Mouse (Mus musculus) stomach, postnatal 0 days (tissue): ENCODE measurements around the gene Gm10309. TPM values are rescaled to one million over a fixed set of nuclear protein-coding genes. Genes with fewer than 3 reads are reported as not detected.

Source experiments
- ATAC-seq: fragments of 200-750 bp; cut with Nextera tagmentation; 2 replicates; pipeline ENCODE4 v1.8.0; 2017; ENCODE audit not compliant: low FRiP score, low TSS enrichment
- DNase-seq: peaks from one replicate; pipeline ENCODE4 v3.0.0-alpha.2; 2016; ENCODE audit warnings: low spot score
- H3K27ac ChIP-seq: fragments of 300-500 bp; sonication (generic); replicated peaks from 2 replicates; pipeline ENCODE4 v1.5.1; 2014; ENCODE audit warnings: mild to moderate bottlenecking, control low read depth
- H3K27me3 ChIP-seq: fragments of 300-500 bp; sonication (generic); 2 replicates; pipeline ENCODE4 v1.6.1; 2014; ENCODE audit warnings: low read length; ENCODE audit not compliant: control insufficient read depth, insufficient read depth
- H3K36me3 ChIP-seq: fragments of 300-500 bp; sonication (generic); 2 replicates; pipeline ENCODE4 v1.6.1; 2014; ENCODE audit warnings: low read length, mixed read lengths; ENCODE audit not compliant: control insufficient read depth, insufficient read depth
- H3K4me1 ChIP-seq: fragments of 300-500 bp; sonication (generic); replicated peaks from 2 replicates; pipeline ENCODE4 v1.6.1; 2014; ENCODE audit warnings: antibody characterized with exemption; ENCODE audit not compliant: control insufficient read depth, insufficient read depth
- H3K4me2 ChIP-seq: fragments of 300-500 bp; sonication (generic); replicated peaks from 2 replicates; pipeline ENCODE4 v1.6.1; 2014; ENCODE audit warnings: low read depth, mild to moderate bottlenecking, control low read depth, moderate library complexity
- H3K4me3 ChIP-seq: fragments of 300-500 bp; sonication (generic); 2 replicates; pipeline ENCODE4 v1.5.1; 2014; ENCODE audit warnings: low read depth, low read length, control low read depth
- H3K9ac ChIP-seq: fragments of 300-500 bp; sonication (generic); 2 replicates; pipeline ENCODE4 v1.6.1; 2014; ENCODE audit warnings: mild to moderate bottlenecking, low read length, control low read depth, mixed read lengths
- H3K9me3 ChIP-seq: fragments of 300-500 bp; sonication (generic); 2 replicates; pipeline ENCODE4 v1.6.1; 2016; ENCODE audit warnings: low read length; ENCODE audit not compliant: control insufficient read depth
- CTCF ChIP-seq: IDR thresholded peaks from 2 replicates; pipeline ENCODE4 v1.5.1; 2016; ENCODE audit warnings: antibody characterized with exemption, low read depth, mild to moderate bottlenecking, moderate library complexity
- EP300 ChIP-seq: optimal IDR thresholded peaks from 2 replicates; pipeline ENCODE3; 2016; ENCODE audit warnings: antibody characterized with exemption
- WGBS: fragments of 180-500 bp; shearing (Covaris S2); extraction: QIAGEN DNeasy Blood & Tissue Kit; methylation state at CpG from one replicate; pipeline ENCODE4 v1.1.7; 2014; 5-methylcytosine and 5-hydroxymethylcytosine counted together
- polyA plus RNA-seq: library from polyadenylated mRNA; unstranded; fragments of >200 nt; fragmentation: Nextera tagmentation; extraction: Ambion mirVana; gene quantifications from 2 replicates; pipeline ENCODE4 v1.2.1, GENCODE M21; 2015

The Gm10309 gene
- polyA plus RNA-seq, 1 experiment from 2014 or later, result 0.08 TPM

- no peak for DNase-seq
These were observed 37.6 kb downstream of the Gm10309 start for GRCm38 (mm10) chr17:86467291-86467898.

GRCm38 (mm10) chr17:86466871-86467270 lies 38.2 kb downstream of the Gm10309 start:
- TF ChIP-seq CTCF, result no peak
- TF ChIP-seq EP300, result no peak
- DNase-seq (no peak), ATAC-seq (no peak)
- WGBS, result 61% methylated on average over 7 of the region's 7 CpGs
- no peaks in the 10 kb centered on the region for H3K27me3 ChIP-seq
- 0 out of 2 replicates have a peak, but pooled peaks cover 2% of the 10 kb centered on the region for H3K4me1 ChIP-seq
- no peaks in the 10 kb centered on the region for H3K9me3 ChIP-seq
- H3K27ac ChIP-seq, result no peak overlapping the region
- H3K4me2 ChIP-seq, result no peak overlapping the region
- no peak overlapping the region for H3K4me3 ChIP-seq
- H3K9ac ChIP-seq, result no peak overlapping the region
- H3K36me3 ChIP-seq, result no peaks in the 10 kb centered on the region

More at GRCm38 (mm10) chr17:86467291-86467898, 37.6 kb downstream of the Gm10309 start:
- no peak overlapping the region for H3K9ac ChIP-seq
- H3K27ac ChIP-seq, result no peak overlapping the region
- TF ChIP-seq CTCF (no peak), EP300 (no peak)
- H3K27me3 ChIP-seq, result no peaks in the 10 kb centered on the region
- H3K4me2 ChIP-seq, result no peak overlapping the region; the same call in 1 of the 2 replicates
- no peak overlapping the region for H3K4me3 ChIP-seq
- 44% methylated on average over 10 of the region's 10 CpGs for whole genome bisulfite sequencing
- H3K9me3 ChIP-seq, result no peaks in the 10 kb centered on the region
- no peak for ATAC-seq
- 0 out of 2 replicates have a peak, but pooled peaks cover 2% of the 10 kb centered on the region for H3K4me1 ChIP-seq
- H3K36me3 ChIP-seq, result no peaks in the 10 kb centered on the region

- H3K4me3 ChIP-seq, result no peak overlapping the region
- no peaks in the 10 kb centered on the region for H3K27me3 ChIP-seq
- ATAC-seq (no peak), DNase-seq (no peak)
- H3K27ac ChIP-seq, result no peak overlapping the region
- WGBS, result 66% methylated on average over 7 of the region's 7 CpGs
- H3K9me3 ChIP-seq, result no peaks in the 10 kb centered on the region
- H3K4me2 ChIP-seq, result no peak overlapping the region
- H3K36me3 ChIP-seq, result no peaks in the 10 kb centered on the region
- TF ChIP-seq EP300, result no peak
- no peak for TF ChIP-seq CTCF
- H3K9ac ChIP-seq, result no peak overlapping the region
- 0 out of 2 replicates have a peak, but pooled peaks cover 2% of the 10 kb centered on the region for H3K4me1 ChIP-seq
These were observed 38.6 kb downstream of the Gm10309 start for GRCm38 (mm10) chr17:86466412-86466811.

DNA sequence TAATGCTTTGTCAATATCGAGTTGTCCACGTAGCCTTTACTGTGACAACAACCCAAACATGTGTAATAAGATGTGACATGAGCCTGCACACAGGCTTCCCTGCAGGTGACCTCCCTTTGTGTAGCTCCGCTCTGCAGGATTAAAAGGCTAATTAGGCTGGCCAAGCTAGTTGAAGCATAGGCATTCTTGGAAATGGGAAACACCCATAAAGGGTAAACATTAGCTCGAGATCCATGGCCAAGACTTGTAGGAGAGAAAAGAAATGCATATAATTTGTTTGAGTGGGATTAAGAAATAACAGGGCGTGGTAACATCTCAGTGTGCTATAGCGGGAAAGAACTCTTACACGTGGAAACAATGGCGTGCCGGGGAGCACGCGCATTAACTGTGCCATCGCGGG lies 39.2 kb downstream of the Gm10309 start:
- Histone ChIP-seq H3K9ac (no peak overlapping the region), H3K4me2 (no peak overlapping the region), H3K27me3 (no peaks in the 10 kb centered on the region), H3K36me3 (no peaks in the 10 kb centered on the region), H3K4me3 (no peak overlapping the region), H3K9me3 (no peaks in the 10 kb centered on the region), H3K4me1 (0 out of 2 replicates have a peak, but pooled peaks cover 2% of the 10 kb centered on the region), H3K27ac (no peak overlapping the region)
- ATAC-seq, result peak; percentile 78
- TF ChIP-seq CTCF (no peak), EP300 (no peak)
- DNase-seq, result no peak
- 43% methylated on average over 13 of the region's 13 CpGs for WGBS

DNA sequence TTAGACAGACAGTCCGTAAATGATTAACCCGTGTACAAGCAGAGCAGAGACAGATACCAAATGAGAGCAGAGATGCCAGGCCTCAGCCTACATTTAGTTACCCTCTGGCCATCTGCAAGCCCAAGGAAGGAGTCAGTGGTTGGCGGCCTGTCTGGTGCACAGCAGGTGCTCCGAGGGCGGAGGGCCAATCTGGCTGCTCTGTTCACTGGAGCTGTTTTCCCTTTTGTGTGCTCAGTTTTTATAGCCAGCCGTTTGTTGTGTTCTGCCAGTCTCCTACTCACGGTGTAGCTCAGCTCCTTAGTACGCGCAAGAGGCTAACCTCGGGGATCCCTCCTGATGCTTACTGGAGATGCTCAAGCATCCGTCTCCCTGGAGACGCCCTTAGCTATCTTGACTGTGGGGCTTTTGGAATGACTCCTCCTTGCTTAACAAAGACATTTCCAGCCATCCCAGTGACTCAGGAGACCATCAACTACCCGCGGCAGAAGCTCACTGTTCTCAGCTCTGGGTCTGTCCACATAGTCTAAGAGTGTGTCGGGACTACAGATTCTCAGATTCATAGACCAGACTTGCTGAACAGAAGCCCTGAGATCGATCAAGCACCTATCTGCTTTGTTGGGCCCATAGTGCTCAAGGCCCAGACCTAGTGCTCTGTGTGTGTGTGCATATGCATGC lies 40.2 kb downstream of the Gm10309 start:
- Histone ChIP-seq H3K27me3 (no peaks in the 10 kb centered on the region), H3K9ac (no peak overlapping the region), H3K27ac (no peak overlapping the region), H3K4me3 (no peak overlapping the region), H3K4me1 (0 out of 2 replicates have a peak, but pooled peaks cover 2% of the 10 kb centered on the region), H3K36me3 (no peaks in the 10 kb centered on the region), H3K4me2 (no peak overlapping the region), H3K9me3 (no peaks in the 10 kb centered on the region)
- WGBS, result 77% methylated on average over 16 of the region's 16 CpGs
- TF ChIP-seq CTCF (no peak), EP300 (no peak)
- no peak for ATAC-seq
- DNase-seq, result no peak

DNA sequence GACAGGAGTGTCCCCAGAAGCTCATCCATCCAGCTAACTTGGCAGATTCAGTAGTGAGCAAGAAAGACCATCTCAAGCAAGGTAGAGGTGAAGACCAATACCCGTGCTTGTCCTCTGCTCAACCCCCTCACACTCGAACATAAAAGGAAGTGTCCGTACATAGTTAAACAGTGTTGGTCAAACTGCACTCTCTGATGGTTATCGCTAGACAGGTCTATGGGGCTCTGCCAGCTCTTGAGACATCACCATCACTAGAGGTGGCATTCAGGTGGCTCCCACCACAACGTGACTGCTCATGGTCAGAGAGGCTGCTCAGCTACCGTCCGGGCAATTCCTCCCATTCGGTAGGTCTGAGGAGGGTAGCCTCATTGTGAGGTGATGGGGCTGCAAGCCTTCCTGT lies 40.8 kb downstream of the Gm10309 start:
- Histone ChIP-seq H3K36me3 (no peaks in the 10 kb centered on the region), H3K4me3 (no peak overlapping the region), H3K9ac (no peak overlapping the region), H3K4me2 (no peak overlapping the region), H3K27me3 (no peaks in the 10 kb centered on the region), H3K9me3 (no peaks in the 10 kb centered on the region), H3K27ac (no peak overlapping the region), H3K4me1 (0 out of 2 replicates have a peak, but pooled peaks cover 2% of the 10 kb centered on the region)
- ATAC-seq (no peak), DNase-seq (no peak)
- 85% methylated on average over 8 of the region's 8 CpGs for WGBS
- TF ChIP-seq CTCF (no peak), EP300 (no peak)
